Mouse (Mus musculus) hindbrain, embryonic 14.5 days (tissue): ENCODE measurements at regions not wholly inside any gene's neighbourhood (a gene's known extent, or its start where the extent isn't known, plus 50 kb on each side); places are given as distances from the start of the nearest gene placed in this dataset.

ENCODE experiments used
- ATAC-seq: fragments of 200-750 bp; cut with Nextera tagmentation; 2 replicates; pipeline ENCODE4 v1.8.0; 2017; ENCODE audit warnings: moderate number of reproducible peaks, mild to moderate bottlenecking, moderate TSS enrichment, moderate library complexity; ENCODE audit not compliant: low FRiP score
- DNase-seq: peaks from one replicate; pipeline ENCODE4 v3.0.0-alpha.2; 2015; ENCODE audit warnings: low spot score
- H3K27ac ChIP-seq: fragments of 300-500 bp; sonication (generic); 2 replicates; pipeline ENCODE4 v1.5.1; 2014; ENCODE audit warnings: mild to moderate bottlenecking, moderate library complexity
- H3K27me3 ChIP-seq: fragments of 300-500 bp; sonication (generic); 2 replicates; pipeline ENCODE4 v1.6.1; 2014; ENCODE audit warnings: mild to moderate bottlenecking, low read length, mixed read lengths; ENCODE audit not compliant: control insufficient read depth, insufficient read depth
- H3K36me3 ChIP-seq: fragments of 300-500 bp; sonication (generic); replicated peaks from 2 replicates; pipeline ENCODE4 v1.6.1; 2014; ENCODE audit not compliant: control insufficient read depth, insufficient read depth
- H3K4me1 ChIP-seq: fragments of 300-500 bp; sonication (generic); replicated peaks from 2 replicates; pipeline ENCODE4 v1.6.1; 2014; ENCODE audit warnings: antibody characterized with exemption, low read length, mixed read lengths; ENCODE audit not compliant: control insufficient read depth, insufficient read depth
- H3K4me2 ChIP-seq: fragments of 300-500 bp; sonication (generic); replicated peaks from 2 replicates; pipeline ENCODE4 v1.6.1; 2014; ENCODE audit warnings: mild to moderate bottlenecking, moderate library complexity
- H3K4me3 ChIP-seq: fragments of 300-500 bp; sonication (generic); replicated peaks from 2 replicates; pipeline ENCODE4 v1.5.1; 2014; ENCODE audit warnings: mild to moderate bottlenecking, low read length
- H3K9ac ChIP-seq: fragments of 300-500 bp; sonication (generic); 2 replicates; pipeline ENCODE4 v1.6.1; 2014
- H3K9me3 ChIP-seq: fragments of 300-500 bp; sonication (generic); 2 replicates; pipeline ENCODE4 v1.6.1; 2016; ENCODE audit warnings: low read length; ENCODE audit not compliant: control insufficient read depth
- WGBS: fragments of 180-500 bp; shearing (Covaris S2); extraction: QIAGEN DNeasy Blood & Tissue Kit; methylation state at CpG from one replicate; pipeline ENCODE4 v1.1.7; 2014; 5-methylcytosine and 5-hydroxymethylcytosine counted together

DNA sequence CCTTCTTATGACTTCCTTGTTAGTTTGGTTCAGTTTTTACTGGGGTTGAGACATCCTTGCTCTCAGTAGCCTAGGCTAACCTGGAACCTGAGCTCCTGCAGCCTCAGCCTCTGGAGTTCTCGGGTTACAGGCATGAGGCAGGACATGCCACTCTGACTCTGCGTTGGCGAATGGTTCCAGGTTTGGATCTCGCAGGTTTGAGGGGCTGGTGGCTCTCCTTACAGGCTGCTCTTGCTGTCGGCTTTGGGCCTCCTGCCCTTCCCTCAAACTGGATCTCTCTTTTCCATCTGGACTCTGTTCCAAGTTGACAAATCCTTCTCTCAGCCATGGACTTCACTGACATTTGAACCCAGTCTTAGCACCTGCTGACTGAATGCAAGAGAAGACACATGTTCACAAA, 325.4 kb downstream of the Zfp706 start:
- Histone ChIP-seq H3K4me3 (no peak overlapping the region), H3K4me1 (no peaks in the 10 kb centered on the region), H3K36me3 (no peaks in the 10 kb centered on the region), H3K9me3 (no peaks in the 10 kb centered on the region), H3K9ac (no peak overlapping the region), H3K27ac (no peak overlapping the region), H3K27me3 (no peaks in the 10 kb centered on the region), H3K4me2 (no peak overlapping the region)
- ATAC-seq, result no peak
- WGBS, result 83% methylated on average over 5 of the region's 5 CpGs
- DNase-seq, result no peak

- no peak for ATAC-seq
- 91% methylated on average over 11 of the region's 11 CpGs for WGBS
Measured at GRCm38 (mm10) chr15:36680361-36681140, 327.0 kb downstream of the Zfp706 start.

DNA sequence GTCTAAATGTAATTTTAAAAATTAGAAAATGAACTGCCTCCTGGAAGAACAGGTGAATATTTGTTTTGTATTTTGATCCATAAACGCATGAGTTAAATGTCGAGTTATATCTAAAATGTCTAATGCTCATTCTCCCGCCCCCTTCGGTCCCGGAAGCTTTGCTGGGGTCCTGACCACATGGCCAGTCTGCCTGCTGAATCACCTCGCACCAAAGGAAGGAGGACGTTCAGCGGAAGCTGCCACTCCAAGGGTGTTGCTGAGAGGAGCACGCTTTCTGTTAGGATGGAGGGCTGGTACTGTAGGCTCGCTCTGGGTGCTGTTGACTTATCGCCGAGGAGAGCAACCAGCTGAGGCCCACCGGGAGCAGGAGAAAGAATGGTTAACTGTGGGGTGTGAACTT, 328.0 kb downstream of the Zfp706 start:
- H3K9me3 ChIP-seq, result no peaks in the 10 kb centered on the region
- 88% methylated on average over 13 of the region's 13 CpGs for WGBS
- no peak overlapping the region for H3K4me2 ChIP-seq
- ATAC-seq (no peak), DNase-seq (no peak)
- H3K4me3 ChIP-seq, result no peak overlapping the region
- no peaks in the 10 kb centered on the region for H3K36me3 ChIP-seq
- no peak overlapping the region for H3K9ac ChIP-seq
- H3K4me1 ChIP-seq, result no peaks in the 10 kb centered on the region
- no peaks in the 10 kb centered on the region for H3K27me3 ChIP-seq
- H3K27ac ChIP-seq, result no peak overlapping the region

More at GRCm38 (mm10) chr15:36680361-36681140, 327.0 kb downstream of the Zfp706 start:
- Histone ChIP-seq H3K4me1 (no peaks in the 10 kb centered on the region), H3K9me3 (no peaks in the 10 kb centered on the region), H3K27me3 (no peaks in the 10 kb centered on the region), H3K27ac (no peak overlapping the region), H3K9ac (no peak overlapping the region), H3K36me3 (no peaks in the 10 kb centered on the region), H3K4me2 (no peak overlapping the region), H3K4me3 (no peak overlapping the region)
- DNase-seq, result no peak

DNA sequence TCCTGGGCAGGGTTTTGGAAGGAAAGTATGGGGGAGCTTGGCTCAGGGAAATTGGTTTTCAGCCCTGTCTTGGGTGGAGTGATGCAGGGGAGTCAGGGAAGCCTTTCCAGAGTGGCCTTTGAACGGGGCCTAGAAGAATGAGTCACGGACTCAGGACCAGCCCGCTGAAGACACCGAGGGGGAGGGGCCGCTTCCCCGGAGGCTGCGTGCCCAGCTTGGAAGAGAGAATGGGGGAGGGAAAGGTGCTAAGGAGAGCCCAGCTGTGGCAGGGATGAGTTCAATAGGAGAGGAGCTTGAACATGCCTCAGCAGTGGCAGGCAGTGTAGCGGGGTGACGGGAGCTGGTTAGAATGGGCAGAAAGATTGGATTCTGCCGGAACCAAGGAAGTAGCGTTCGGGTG, 337.8 kb downstream of the Zfp706 start:
- Histone ChIP-seq H3K4me1 (no peaks in the 10 kb centered on the region), H3K4me3 (no peak overlapping the region), H3K9ac (no peak overlapping the region), H3K36me3 (no peaks in the 10 kb centered on the region), H3K27me3 (no peaks in the 10 kb centered on the region), H3K27ac (no peak overlapping the region), H3K4me2 (no peak overlapping the region), H3K9me3 (no peaks in the 10 kb centered on the region)
- DNase-seq (no peak), ATAC-seq (no peak)
- WGBS, result 28% methylated on average over 12 of the region's 12 CpGs

- WGBS, result 76% methylated on average over 3 of the region's 3 CpGs
- Histone ChIP-seq H3K27me3 (no peaks in the 10 kb centered on the region), H3K4me1 (no peaks in the 10 kb centered on the region), H3K9ac (no peak overlapping the region), H3K4me3 (no peak overlapping the region), H3K27ac (no peak overlapping the region), H3K4me2 (no peak overlapping the region), H3K36me3 (no peaks in the 10 kb centered on the region), H3K9me3 (no peaks in the 10 kb centered on the region)
- ATAC-seq (no peak), DNase-seq (no peak)
Measured at GRCm38 (mm10) chr15:36666566-36666965, 341.0 kb downstream of the Zfp706 start.

GRCm38 (mm10) chr15:36664391-36664790, 343.2 kb downstream of the Zfp706 start:
- DNase-seq, result no peak
- no peaks in the 10 kb centered on the region for H3K9me3 ChIP-seq
- 80% methylated on average over 6 of the region's 6 CpGs for whole genome bisulfite sequencing
- H3K4me1 ChIP-seq, result no peaks in the 10 kb centered on the region
- ATAC-seq, result no peak
- H3K4me2 ChIP-seq, result no peak overlapping the region
- no peaks in the 10 kb centered on the region for H3K36me3 ChIP-seq
- no peak overlapping the region for H3K9ac ChIP-seq
- H3K27me3 ChIP-seq, result no peaks in the 10 kb centered on the region
- H3K4me3 ChIP-seq, result no peak overlapping the region
- no peak overlapping the region for H3K27ac ChIP-seq

- no peaks in the 10 kb centered on the region for H3K4me1 ChIP-seq
- no peak for DNase-seq
- H3K36me3 ChIP-seq, result no peaks in the 10 kb centered on the region
- H3K4me2 ChIP-seq, result no peak overlapping the region
- no peak for ATAC-seq
- H3K9me3 ChIP-seq, result no peaks in the 10 kb centered on the region
- no peak overlapping the region for H3K27ac ChIP-seq
- no peak overlapping the region for H3K4me3 ChIP-seq
- no peak overlapping the region for H3K9ac ChIP-seq
- H3K27me3 ChIP-seq, result no peaks in the 10 kb centered on the region
- 82% methylated on average over 7 of the region's 7 CpGs for WGBS
Measured at GRCm38 (mm10) chr15:36660986-36661385, 346.6 kb downstream of the Zfp706 start.
